Mouse (Mus musculus) midbrain, embryonic 14.5 days (tissue): ENCODE data around the gene Nectin3. TPM values are rescaled to one million over a fixed set of nuclear protein-coding genes. Genes with fewer than 3 reads are reported as not detected.

Experiments used
- ATAC-seq: fragments of 200-750 bp; cut with Nextera tagmentation; 2 replicates; pipeline ENCODE4 v1.8.0; 2017; ENCODE audit warnings: moderate number of reproducible peaks, moderate library complexity; ENCODE audit not compliant: low FRiP score, low TSS enrichment
- DNase-seq: peaks from one replicate; pipeline ENCODE4 v3.0.0-alpha.2; 2015
- H3K27ac ChIP-seq: fragments of 300-500 bp; sonication (generic); replicated peaks from 2 replicates; pipeline ENCODE4 v1.5.1; 2014; ENCODE audit warnings: mild to moderate bottlenecking, low read depth, low read length, moderate library complexity
- H3K27me3 ChIP-seq: fragments of 300-500 bp; sonication (generic); 2 replicates; pipeline ENCODE4 v1.6.1; 2014; ENCODE audit warnings: low read length, control low read depth, mixed read lengths; ENCODE audit not compliant: control insufficient read depth, insufficient read depth
- H3K36me3 ChIP-seq: fragments of 300-500 bp; sonication (generic); 2 replicates; pipeline ENCODE4 v1.6.1; 2014; ENCODE audit warnings: low read length, control low read depth; ENCODE audit not compliant: control insufficient read depth, insufficient read depth
- H3K4me1 ChIP-seq: fragments of 300-500 bp; sonication (generic); 2 replicates; pipeline ENCODE4 v1.6.1; 2014; ENCODE audit warnings: mild to moderate bottlenecking, antibody characterized with exemption, low read length, control low read depth; ENCODE audit not compliant: control insufficient read depth, insufficient read depth
- H3K4me2 ChIP-seq: fragments of 300-500 bp; sonication (generic); 2 replicates; pipeline ENCODE4 v1.6.1; 2014; ENCODE audit warnings: mild to moderate bottlenecking, low read length, moderate library complexity
- H3K4me3 ChIP-seq: fragments of 300-500 bp; sonication (generic); replicated peaks from 2 replicates; pipeline ENCODE4 v1.5.1; 2014; ENCODE audit warnings: low read depth, low read length
- H3K9ac ChIP-seq: fragments of 300-500 bp; sonication (generic); replicated peaks from 2 replicates; pipeline ENCODE4 v1.6.1; 2014; ENCODE audit warnings: mild to moderate bottlenecking, low read length, moderate library complexity
- H3K9me3 ChIP-seq: fragments of 300-500 bp; sonication (generic); 2 replicates; pipeline ENCODE4 v1.6.1; 2016; ENCODE audit warnings: low read length, control low read depth, mixed read lengths; ENCODE audit not compliant: control insufficient read depth
- WGBS: fragments of 180-500 bp; shearing (Covaris S2); extraction: QIAGEN DNeasy Blood & Tissue Kit; methylation state at CpG from one replicate; pipeline ENCODE4 v1.1.7; 2014; 5-methylcytosine and 5-hydroxymethylcytosine counted together
- polyA plus RNA-seq: library from polyadenylated mRNA; unstranded; fragments of >200 nt; fragmentation: Nextera tagmentation; extraction: Ambion mirVana; gene quantifications from 2 replicates; pipeline ENCODE4 v1.2.1, GENCODE M21; 2014

The Nectin3 gene
- polyA plus RNA-seq, 1 experiment from 2014 or later, result 41.3 TPM

GRCm38 (mm10) chr16:46504006-46504405, 5.7 kb upstream of the Nectin3 start:
- Histone ChIP-seq H3K27ac (no peak overlapping the region), H3K9me3 (no peaks in the 10 kb centered on the region), H3K4me2 (no peak overlapping the region), H3K27me3 (no peaks in the 10 kb centered on the region), H3K4me3 (no peak overlapping the region), H3K9ac (no peak overlapping the region), H3K36me3 (no peaks in the 10 kb centered on the region), H3K4me1 (no peaks in the 10 kb centered on the region)
- ATAC-seq, result no peak
- no peak for DNase-seq
- WGBS, result 87% methylated on average over 4 of the region's 4 CpGs

- Histone ChIP-seq H3K9ac (no peak overlapping the region), H3K27me3 (no peaks in the 10 kb centered on the region), H3K4me1 (no peaks in the 10 kb centered on the region), H3K9me3 (no peaks in the 10 kb centered on the region), H3K4me2 (no peak overlapping the region), H3K27ac (no peak overlapping the region), H3K36me3 (no peaks in the 10 kb centered on the region), H3K4me3 (no peak overlapping the region)
- DNase-seq (no peak), ATAC-seq (no peak)
- WGBS, result 73% methylated on average over 2 of the region's 2 CpGs
Observed at GRCm38 (mm10) chr16:46502311-46502710, 4.0 kb upstream of the Nectin3 start.

- H3K4me2 ChIP-seq, result no peak overlapping the region
- WGBS, result 56% methylated on average over 3 of the region's 3 CpGs
- H3K9me3 ChIP-seq, result no peaks in the 10 kb centered on the region
- no peak overlapping the region for H3K9ac ChIP-seq
- DNase-seq (no peak), ATAC-seq (no peak)
- no peaks in the 10 kb centered on the region for H3K4me1 ChIP-seq
- no peaks in the 10 kb centered on the region for H3K27me3 ChIP-seq
- H3K4me3 ChIP-seq, result no peak overlapping the region
- no peaks in the 10 kb centered on the region for H3K36me3 ChIP-seq
- H3K27ac ChIP-seq, result no peak overlapping the region
Observed at GRCm38 (mm10) chr16:46500759-46501158, 2.4 kb upstream of the Nectin3 start.

GRCm38 (mm10) chr16:46497686-46498420, 472 bp downstream of the Nectin3 start:
- H3K27ac ChIP-seq, result peak overlapping the region; percentile 93
- no peaks in the 10 kb centered on the region for H3K36me3 ChIP-seq
- H3K9ac ChIP-seq, result peak overlapping the region; percentile 86
- WGBS, result under 1% methylated on average over 32 of the region's 32 CpGs
- H3K27me3 ChIP-seq, result no peaks in the 10 kb centered on the region
- peak; percentile 70 for DNase-seq
- ATAC-seq, result no peak
- H3K4me1 ChIP-seq, result peaks cover 17% of the 10 kb centered on the region
- H3K9me3 ChIP-seq, result no peaks in the 10 kb centered on the region
- peak overlapping the region; percentile 91 for H3K4me3 ChIP-seq
- peak overlapping the region; percentile 61 for H3K4me2 ChIP-seq

- peak overlapping the region; percentile 91 for H3K4me3 ChIP-seq
- H3K9ac ChIP-seq, result peak overlapping the region; percentile 86
- DNase-seq (peak; percentile 97), ATAC-seq (peak; percentile 96)
- H3K4me2 ChIP-seq, result peak overlapping the region; percentile 61
- no peaks in the 10 kb centered on the region for H3K9me3 ChIP-seq
- H3K27me3 ChIP-seq, result no peaks in the 10 kb centered on the region
- 1% methylated on average over 67 of the region's 78 CpGs for WGBS
- H3K4me1 ChIP-seq, result peaks cover 17% of the 10 kb centered on the region
- H3K36me3 ChIP-seq, result no peaks in the 10 kb centered on the region
- peak overlapping the region; percentile 93 for H3K27ac ChIP-seq
Observed at GRCm38 (mm10) chr16:46496889-46497685, 1.2 kb downstream of the Nectin3 start.

GRCm38 (mm10) chr16:46496031-46496868, 2.1 kb downstream of the Nectin3 start:
- Histone ChIP-seq H3K4me1 (peaks cover 17% of the 10 kb centered on the region), H3K9ac (peak overlapping the region; percentile 86), H3K36me3 (no peaks in the 10 kb centered on the region), H3K9me3 (no peaks in the 10 kb centered on the region), H3K27me3 (no peaks in the 10 kb centered on the region), H3K4me2 (peak overlapping the region; percentile 61), H3K27ac (peak overlapping the region; percentile 93), H3K4me3 (peak overlapping the region; percentile 91)
- DNase-seq (peak; percentile 74), ATAC-seq (peak; percentile 0; the same call in 1 of the 2 replicates)
- under 1% methylated on average over 78 of the region's 96 CpGs for WGBS

GRCm38 (mm10) chr16:46495201-46495600, 3.1 kb downstream of the Nectin3 start:
- H3K9me3 ChIP-seq, result no peaks in the 10 kb centered on the region
- H3K4me2 ChIP-seq, result peak overlapping the region; percentile 61
- 0 out of 2 replicates have a peak overlapping the region, but pooled peaks have one; percentile 93 for H3K27ac ChIP-seq
- 16% methylated on average over 3 of the region's 3 CpGs for WGBS
- ATAC-seq, result no peak
- peak overlapping the region; percentile 91 for H3K4me3 ChIP-seq
- peak overlapping the region; percentile 86 for H3K9ac ChIP-seq
- DNase-seq, result peak; percentile 36
- no peaks in the 10 kb centered on the region for H3K27me3 ChIP-seq
- H3K4me1 ChIP-seq, result peaks cover 17% of the 10 kb centered on the region
- H3K36me3 ChIP-seq, result no peaks in the 10 kb centered on the region

- Histone ChIP-seq H3K27me3 (no peaks in the 10 kb centered on the region), H3K4me2 (no peak overlapping the region), H3K4me1 (no peaks in the 10 kb centered on the region), H3K27ac (no peak overlapping the region), H3K36me3 (no peaks in the 10 kb centered on the region), H3K9me3 (no peaks in the 10 kb centered on the region), H3K9ac (no peak overlapping the region), H3K4me3 (no peak overlapping the region)
- DNase-seq (peak; percentile 89), ATAC-seq (peak; percentile 65; the same call in 1 of the 2 replicates)
- WGBS, result 55% methylated on average over 3 of the region's 3 CpGs
Observed at GRCm38 (mm10) chr16:46487436-46488097, 10.8 kb downstream of the Nectin3 start.
